Comparison of ENCODE assay signal across 21 mouse cellular contexts in genomic region chr13:104825470-104825869, GRCm38 (mm10). TPM values are rescaled to one million over a fixed set of nuclear protein-coding genes. Genes with fewer than 3 reads are reported as not detected.
"Had no signal": no experiment of that assay in that cellular context is flagged by ENCODE, and none has a peak within 500 bp of the region (broad histone marks: within the 10 kb centered on the region; RNA-seq: fewer than 3 reads in every experiment).

No protein-coding gene starts in this region.

- H3K9ac ChIP-seq: kidney, embryonic 15.5 days; limb, embryonic 13.5 days; lung, embryonic 15.5 days; midbrain, embryonic 12.5 days; midbrain, embryonic 15.5 days; neural tube, embryonic 12.5 days; neural tube, embryonic 15.5 days; stomach, embryonic 15.5 days had no signal

- H3K27me3 ChIP-seq: kidney, embryonic 15.5 days; limb, embryonic 13.5 days; lung, embryonic 15.5 days; midbrain, embryonic 12.5 days; midbrain, embryonic 15.5 days; neural tube, embryonic 12.5 days; neural tube, embryonic 15.5 days; stomach, embryonic 15.5 days had no signal

- DNase-seq: kidney, adult 8-10 months; kidney, postnatal 10 days; kidney, postnatal 36 days; lung, adult 18-20 months; lung, postnatal 10 days; lung, postnatal 36 days; right cerebral cortex, adult 18-20 months; right cerebral cortex, postnatal 14 days; right cerebral cortex, postnatal 4 days; thymus, postnatal 25 days had no signal

- H3K4me2 ChIP-seq: kidney, embryonic 15.5 days; limb, embryonic 13.5 days; lung, embryonic 15.5 days; midbrain, embryonic 12.5 days; midbrain, embryonic 15.5 days; neural tube, embryonic 12.5 days; neural tube, embryonic 15.5 days; stomach, embryonic 15.5 days had no signal

- H3K4me3 ChIP-seq: kidney, embryonic 15.5 days; limb, embryonic 10.5 days; limb, embryonic 13.5 days; lung, embryonic 15.5 days; midbrain, embryonic 12.5 days; midbrain, embryonic 15.5 days; neural tube, embryonic 12.5 days; neural tube, embryonic 15.5 days; stomach, embryonic 15.5 days had no signal

- ATAC-seq: intestine, postnatal 0 days; midbrain, embryonic 15.5 days had no signal

- H3K27ac ChIP-seq: kidney, embryonic 15.5 days; limb, embryonic 10.5 days; limb, embryonic 13.5 days; lung, embryonic 15.5 days; midbrain, embryonic 12.5 days; midbrain, embryonic 15.5 days; neural tube, embryonic 12.5 days; neural tube, embryonic 15.5 days; stomach, embryonic 15.5 days had no signal

- H3K9me3 ChIP-seq: lung, embryonic 15.5 days; midbrain, embryonic 12.5 days; midbrain, embryonic 15.5 days; neural tube, embryonic 12.5 days; neural tube, embryonic 15.5 days; stomach, embryonic 15.5 days had no signal

- H3K4me1 ChIP-seq: midbrain, embryonic 12.5 days; neural tube, embryonic 12.5 days had no signal

RNA-seq across cellular contexts. Expression of gene Shisal2b, which starts 38.2 kb away (rescaled TPM):
- total RNA-seq: liver, adult 2 months had no signal
- polyA plus RNA-seq: liver, adult 2 months had no signal
